Mouse (Mus musculus): Measurements from ENCODE around the gene Immp2l.

The Immp2l gene

DNA sequence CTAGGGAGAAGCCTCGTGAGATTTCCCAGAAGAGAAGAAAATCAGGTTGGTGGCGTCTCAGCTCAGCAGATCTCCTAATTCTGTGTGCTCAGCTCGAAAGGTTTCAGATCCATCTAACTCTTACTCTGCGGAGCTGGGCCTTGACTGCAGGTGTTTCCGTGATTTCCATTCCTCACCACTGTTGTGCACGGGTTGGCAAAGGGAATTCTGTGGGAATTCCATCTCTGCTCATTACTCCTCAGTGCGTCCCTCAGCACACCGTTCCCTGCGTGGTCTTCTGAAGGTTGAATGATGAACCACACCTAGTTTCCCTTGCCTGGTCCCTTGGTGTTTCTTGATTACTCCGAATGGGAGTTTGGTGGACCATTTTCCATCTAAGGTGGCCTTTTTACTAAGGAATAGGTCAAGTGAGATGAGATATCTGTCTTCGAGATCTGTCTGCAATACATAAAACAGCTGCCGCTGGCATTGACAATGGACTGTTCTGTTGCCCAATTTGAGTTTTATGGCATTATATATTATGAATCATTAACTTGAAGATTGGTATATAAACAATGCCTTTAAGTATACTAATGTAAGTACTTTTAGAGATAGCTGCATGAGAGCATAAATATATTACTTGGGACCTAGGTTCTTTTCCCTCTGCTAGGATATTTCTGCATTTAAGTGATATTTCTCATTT lies 23.3 kb downstream of the Immp2l start:
- DNase-seq (ENCODE audit: extremely low read depth, low read depth, low spot score): no peak

- DNase-seq (ENCODE audit: extremely low read depth, low read depth, low spot score): no peak
Observed at GRCm38 (mm10) chr12:41050945-41051344, 27.1 kb downstream of the Immp2l start.

DNA sequence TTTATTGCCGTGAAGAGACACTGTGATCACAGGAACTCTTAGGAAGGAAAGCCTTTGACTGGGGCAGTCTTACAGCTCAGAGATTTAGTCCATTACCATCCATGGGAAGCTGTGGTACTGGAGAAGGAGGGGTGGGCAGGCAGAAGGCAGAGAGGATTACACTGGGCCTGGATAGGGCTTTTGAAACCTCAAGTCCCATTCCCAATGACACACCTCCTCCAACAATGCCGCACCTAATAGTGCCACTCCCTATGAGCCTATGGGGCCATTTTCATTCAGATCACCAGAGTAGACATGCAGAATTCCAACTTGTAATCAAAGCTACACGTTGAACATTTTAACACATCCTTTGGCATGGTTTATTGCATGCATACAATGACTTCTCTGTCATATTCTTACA lies 29.0 kb downstream of the Immp2l start:
- no peak for DNase-seq (ENCODE audit: extremely low read depth, low read depth, low spot score)

DNA sequence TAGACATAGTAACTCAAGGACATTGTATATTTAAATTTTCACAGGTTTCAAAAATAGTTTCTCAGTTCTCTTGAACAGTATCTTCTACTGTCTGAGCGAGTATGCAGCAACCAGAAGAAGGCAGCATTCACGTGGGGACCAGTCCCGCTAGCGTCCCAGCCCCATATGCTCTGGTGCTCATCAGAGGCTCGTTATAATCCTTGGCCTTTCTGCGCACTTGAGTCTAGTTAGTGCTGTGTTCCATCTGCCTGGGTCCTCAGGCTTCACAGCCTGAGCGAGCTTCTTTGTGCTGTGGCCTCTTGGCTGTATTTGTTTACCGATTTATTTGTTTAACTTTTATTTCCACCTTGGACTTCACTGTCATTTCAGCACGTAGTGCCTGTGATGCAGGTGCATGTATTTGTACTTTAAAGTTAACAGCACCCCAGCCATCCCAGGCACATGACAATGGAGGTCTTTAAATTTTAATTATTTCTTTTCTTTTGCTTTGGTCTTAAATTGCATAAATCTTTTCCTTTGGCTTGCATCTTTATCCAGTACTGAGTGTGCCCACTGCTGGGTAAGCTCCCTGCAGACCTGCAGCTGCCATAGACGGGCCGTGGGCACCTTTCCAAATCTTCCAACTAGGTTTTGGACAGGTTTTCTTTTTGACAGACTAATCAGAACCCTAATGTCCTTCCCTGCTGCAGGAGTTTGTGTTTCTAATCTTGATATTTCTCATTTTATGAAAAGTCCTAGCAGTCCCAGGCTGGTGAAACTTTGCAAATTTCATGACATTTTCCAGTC lies 30.3 kb downstream of the Immp2l start:
- no peak for DNase-seq (ENCODE audit: extremely low read depth, low read depth, low spot score)

GRCm38 (mm10) chr12:41055941-41056340 lies 32.1 kb downstream of the Immp2l start:
- DNase-seq (ENCODE audit: extremely low read depth, low read depth, low spot score): no peak

- DNase-seq (ENCODE audit: extremely low read depth, low read depth, low spot score): no peak
Observed at GRCm38 (mm10) chr12:41063281-41063680, 39.4 kb downstream of the Immp2l start.

DNA sequence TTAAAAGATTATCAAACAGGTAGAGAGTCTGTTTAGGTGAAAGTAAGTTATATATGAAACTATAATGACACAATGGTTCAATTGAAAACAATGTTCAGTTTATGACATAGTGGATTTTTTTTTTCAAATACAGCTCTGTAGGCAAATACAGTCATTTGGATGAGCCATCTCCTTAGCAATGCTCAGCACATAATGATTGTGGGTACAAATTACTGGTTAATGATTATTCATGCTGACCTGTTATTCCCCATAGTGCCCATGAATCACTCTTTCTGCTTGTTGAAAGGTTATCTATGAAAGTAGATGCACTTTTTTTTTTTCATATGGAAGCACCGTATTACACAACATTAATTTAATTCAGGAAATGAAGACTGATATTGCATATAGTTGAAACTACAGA lies 58.0 kb downstream of the Immp2l start:
- DNase-seq (ENCODE audit: extremely low read depth, low read depth, low spot score): no peak

GRCm38 (mm10) chr12:41084370-41085089 lies 60.6 kb downstream of the Immp2l start:
- DNase-seq (ENCODE audit: extremely low read depth, low read depth, low spot score): no peak

DNA sequence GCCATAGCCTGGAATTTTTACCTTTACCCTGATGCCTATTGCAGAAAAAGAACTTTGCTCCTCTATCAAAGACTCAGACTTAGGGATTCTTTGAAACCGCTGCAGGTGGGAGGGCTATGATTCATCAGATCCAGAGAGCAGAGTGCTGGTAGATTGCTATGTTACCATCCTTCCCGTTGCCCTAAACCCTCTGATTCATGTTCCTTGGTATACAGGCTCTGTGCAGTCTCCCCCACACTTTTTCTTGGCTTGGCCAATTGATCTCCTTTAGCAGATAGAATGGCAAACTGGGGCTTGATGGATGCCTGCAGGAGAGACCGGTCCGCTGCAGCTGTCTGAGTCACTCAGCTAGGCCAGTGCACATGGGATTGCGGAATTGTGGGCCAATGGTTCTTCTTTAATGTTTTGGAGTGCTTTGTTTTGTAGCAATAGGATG lies 66.1 kb downstream of the Immp2l start:
- no peak for DNase-seq (ENCODE audit: extremely low read depth, low read depth, low spot score)

GRCm38 (mm10) chr12:41090771-41091170 lies 66.9 kb downstream of the Immp2l start:
- DNase-seq (ENCODE audit: extremely low read depth, low read depth, low spot score): no peak

DNA sequence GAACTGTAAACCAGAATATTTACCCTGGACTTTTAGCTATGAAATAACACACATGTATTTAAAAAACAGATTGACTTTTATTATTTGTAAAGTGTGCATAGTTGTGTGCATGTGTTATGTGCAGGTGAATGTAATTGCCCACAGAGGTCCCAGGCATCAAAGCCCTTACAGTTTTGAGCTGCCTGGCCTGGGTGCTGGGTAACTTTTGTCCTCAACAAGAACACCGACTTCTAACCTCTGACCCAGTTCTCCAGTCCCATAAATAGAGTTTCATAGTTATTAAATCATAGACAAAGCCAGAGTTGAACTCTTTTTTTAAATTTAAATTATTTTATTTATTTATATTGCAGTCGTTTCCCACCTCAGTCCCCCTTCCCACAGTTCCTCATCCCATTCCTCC lies 67.4 kb downstream of the Immp2l start:
- no peak for DNase-seq (ENCODE audit: extremely low read depth, low read depth, low spot score)

DNA sequence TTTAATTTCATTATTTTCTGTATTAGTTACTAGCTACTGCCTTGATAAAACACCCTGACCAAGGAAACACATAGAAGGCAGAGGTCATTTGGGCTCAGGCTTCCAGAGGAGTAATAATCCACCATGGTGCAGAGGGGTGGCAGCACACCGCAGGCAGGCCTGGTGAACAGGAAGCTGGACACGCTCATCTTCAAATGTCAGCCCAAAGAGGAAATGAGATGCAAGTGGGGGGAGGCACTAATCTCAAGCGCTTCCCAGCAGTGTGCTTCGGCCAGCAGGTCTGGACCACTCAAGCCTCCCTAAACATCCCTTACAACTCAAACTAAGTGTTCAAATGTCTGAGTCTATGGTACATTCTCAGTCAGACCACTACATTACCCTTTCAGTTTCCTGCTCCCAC lies 72.2 kb downstream of the Immp2l start:
- no peak for DNase-seq (ENCODE audit: extremely low read depth, low read depth, low spot score)

- DNase-seq (ENCODE audit: extremely low read depth, low read depth, low spot score): no peak
Observed at GRCm38 (mm10) chr12:41097406-41097805, 73.5 kb downstream of the Immp2l start.

DNA sequence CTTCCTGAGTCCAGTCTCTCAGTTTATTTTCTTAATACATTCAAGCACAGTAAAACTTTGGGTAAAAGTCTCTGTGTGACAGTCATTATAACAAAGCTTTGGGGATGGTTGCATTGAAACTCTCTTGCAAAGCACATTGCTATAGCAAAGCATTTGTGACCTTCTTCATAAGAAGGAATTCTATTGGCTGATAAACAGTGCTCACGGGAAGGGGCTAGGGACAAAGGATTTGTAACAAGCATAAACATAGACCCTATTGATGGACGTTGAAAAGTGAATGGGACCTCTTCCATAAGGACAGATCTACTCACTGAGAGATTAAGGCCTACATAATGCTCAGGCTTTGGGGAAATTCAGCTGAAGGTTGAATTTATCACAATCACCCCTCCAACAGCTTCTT lies 85.1 kb downstream of the Immp2l start:
- DNase-seq (ENCODE audit: extremely low read depth, low read depth, low spot score): no peak

DNA sequence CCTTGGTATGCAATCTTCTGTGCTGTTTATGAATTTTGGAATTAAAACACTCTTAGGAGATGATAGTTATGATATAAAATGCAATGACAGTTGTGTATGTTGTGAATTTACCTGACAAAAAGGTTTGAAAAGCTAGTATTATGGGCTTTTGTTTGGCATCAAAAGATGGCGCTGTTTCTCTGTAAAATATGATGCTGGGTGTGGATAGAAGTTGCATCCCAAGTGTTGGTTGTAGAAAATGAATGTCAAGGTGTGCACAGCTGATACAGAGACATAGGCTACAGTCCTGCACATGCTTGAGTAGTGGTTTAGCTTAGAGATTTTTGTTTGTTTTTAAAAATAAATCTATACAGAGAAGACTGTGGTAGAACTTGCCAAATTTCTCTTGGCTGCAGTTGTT lies 87.6 kb downstream of the Immp2l start:
- DNase-seq (ENCODE audit: extremely low read depth, low read depth, low spot score): no peak

DNA sequence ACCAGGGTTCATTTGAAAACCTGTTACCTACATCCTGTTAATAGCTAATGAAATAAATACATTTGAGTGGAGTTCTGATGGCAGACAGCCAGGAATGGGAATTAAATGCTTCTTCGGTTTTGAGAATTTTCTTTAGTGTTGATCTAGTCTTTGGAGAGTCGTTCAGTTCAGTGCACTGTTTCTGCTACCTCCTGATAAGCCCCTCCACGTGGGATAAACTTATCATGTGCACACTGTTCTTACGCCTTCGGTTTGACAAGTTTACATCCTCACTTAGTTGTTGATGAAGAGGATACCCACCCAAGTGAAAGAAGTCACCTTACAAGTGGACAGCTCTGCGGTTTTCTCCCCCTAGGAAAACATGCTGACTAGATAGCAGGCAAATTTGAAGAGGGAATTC lies 88.2 kb downstream of the Immp2l start:
- DNase-seq (ENCODE audit: extremely low read depth, low read depth, low spot score): no peak

GRCm38 (mm10) chr12:41118358-41118757 lies 94.5 kb downstream of the Immp2l start:
- DNase-seq (ENCODE audit: extremely low read depth, low read depth, low spot score): no peak

DNA sequence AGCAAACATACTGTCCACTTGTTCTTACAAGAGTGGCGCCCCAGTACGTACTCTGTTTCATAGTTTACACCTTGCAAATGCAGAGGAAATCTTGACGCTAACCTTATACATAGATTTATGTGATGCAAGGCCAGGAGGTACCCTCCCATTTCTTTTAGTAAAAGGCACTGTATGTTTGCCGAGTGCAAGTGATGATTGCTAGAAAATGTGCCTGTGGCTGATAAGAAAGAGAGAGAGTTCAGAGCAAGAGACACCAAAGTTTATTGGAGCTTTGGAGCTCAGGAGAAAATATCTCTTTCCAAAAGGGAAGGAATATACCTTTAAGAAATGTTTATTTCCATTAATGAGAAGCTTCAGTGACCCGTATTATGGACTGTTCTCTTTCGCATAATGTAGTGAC lies 95.8 kb downstream of the Immp2l start:
- no peak for DNase-seq (ENCODE audit: extremely low read depth, low read depth, low spot score)

DNA sequence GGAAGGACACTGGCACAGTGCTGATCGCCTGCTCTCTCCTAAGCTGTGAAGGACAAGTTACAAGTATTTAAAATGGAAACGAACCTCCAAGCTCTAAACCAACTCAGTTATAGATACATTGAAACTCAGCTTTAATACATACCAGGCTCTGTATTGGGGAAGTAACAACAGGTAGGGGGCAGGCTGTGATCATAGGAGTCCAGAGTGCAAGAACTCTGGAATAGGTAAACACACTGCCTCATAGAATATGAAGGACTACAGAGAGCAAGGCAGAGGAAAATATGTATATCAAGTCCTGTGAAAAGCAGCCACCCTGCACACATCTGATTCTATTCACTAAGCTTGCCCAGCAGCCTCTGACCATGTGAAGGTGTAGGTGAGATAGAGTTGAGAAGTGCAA lies 99.3 kb downstream of the Immp2l start:
- no peak for DNase-seq (ENCODE audit: extremely low read depth, low read depth, low spot score)

- no peak for DNase-seq (ENCODE audit: extremely low read depth, low read depth, low spot score)
Observed at GRCm38 (mm10) chr12:41134885-41135284, 111.0 kb downstream of the Immp2l start.

DNA sequence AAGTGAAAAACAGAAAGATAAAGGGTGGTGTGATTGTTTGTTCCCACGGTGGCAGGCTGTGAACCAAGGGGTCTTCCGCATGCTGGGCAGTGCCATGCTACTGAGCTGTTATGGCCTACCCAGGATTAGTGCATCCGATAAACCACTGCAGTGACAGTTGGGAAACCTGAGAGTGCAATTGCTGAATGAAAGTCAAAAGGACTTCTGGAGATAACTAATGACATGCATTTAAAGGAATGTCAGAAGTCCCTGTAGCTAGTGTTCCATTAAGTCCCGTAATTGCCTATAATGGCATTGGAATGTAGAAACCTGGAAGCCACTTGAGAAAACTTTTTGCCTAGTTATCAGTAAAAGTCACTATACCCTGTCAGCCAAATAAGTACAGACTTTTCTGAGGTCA lies 135.7 kb downstream of the Immp2l start:
- no peak for DNase-seq (ENCODE audit: extremely low read depth, low read depth, low spot score)

DNA sequence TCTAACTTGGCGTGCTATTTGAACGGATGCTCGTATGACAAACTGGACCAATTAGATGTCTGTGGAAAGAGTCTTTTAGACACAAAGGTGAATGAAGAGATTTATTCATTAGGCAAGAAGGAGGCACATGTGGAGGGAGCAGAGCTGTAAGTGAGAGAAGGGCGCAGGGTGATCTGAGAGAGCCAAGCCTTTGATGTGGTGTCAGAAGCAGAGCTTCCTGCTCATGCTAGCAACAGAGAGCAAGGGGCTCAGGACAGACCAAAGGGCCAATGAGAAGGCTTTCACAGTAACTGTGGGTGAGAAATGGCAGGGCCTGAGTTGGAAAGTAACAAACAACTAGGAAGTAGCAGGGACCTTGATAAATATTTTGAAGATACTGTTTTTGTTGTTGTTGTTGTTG lies 143.9 kb downstream of the Immp2l start:
- DNase-seq (ENCODE audit: extremely low read depth, low read depth, low spot score): no peak
